Mouse (Mus musculus): ENCODE results near the gene Cyp2j13.
"Not testable (repeated sequence)": the region's sequence is repeated elsewhere in the genome, so short reads cannot be mapped to it uniquely, and the experiment has no call there.

The Cyp2j13 gene

DNA sequence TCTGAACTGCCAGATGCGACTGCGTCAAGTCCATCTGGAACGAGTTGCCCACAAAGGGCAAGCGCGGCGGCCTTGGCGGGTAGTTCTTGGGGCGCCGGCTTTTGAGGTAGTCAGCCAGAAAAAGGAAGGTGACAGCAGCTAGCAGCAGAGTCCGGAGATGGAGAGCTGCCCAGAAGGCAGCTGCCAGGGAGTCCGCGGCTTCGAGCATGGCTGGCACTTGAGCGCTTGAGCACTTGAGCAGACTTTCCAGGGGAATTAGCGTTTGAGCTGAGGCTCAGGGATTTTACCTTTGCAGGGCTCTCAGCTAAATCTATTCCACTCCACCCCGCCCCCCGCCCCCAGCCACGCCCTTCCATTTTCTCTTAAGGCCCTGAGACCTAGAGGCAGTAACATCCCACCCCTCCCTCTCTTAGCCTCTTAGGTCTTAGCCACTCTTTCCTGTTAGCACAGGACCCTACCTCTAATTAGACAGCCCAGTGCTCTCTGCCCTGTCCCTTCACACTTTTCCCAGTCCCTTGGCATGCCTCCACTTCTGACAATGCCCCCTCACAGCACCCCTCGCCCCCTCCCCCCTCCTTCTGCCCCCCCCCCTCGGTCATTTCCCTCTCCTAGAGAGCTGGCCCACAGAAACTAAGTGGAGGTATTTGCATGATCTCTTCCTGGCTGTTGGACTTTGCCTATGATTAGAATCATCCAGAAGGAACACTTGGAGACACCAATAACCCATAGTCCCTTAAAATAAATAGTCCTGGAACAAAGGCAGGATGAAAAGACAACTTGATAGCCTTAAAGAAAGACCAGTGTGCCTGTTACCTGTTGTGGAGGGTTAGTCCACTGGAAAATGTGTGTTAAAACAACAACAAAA is at the start of gene Cyp2j13:
Gene Cyp2j13, minus strand, starts transcription at position 286 of the 865 bp plus-strand sequence.
- DNase-seq = peak; percentile 29

DNA sequence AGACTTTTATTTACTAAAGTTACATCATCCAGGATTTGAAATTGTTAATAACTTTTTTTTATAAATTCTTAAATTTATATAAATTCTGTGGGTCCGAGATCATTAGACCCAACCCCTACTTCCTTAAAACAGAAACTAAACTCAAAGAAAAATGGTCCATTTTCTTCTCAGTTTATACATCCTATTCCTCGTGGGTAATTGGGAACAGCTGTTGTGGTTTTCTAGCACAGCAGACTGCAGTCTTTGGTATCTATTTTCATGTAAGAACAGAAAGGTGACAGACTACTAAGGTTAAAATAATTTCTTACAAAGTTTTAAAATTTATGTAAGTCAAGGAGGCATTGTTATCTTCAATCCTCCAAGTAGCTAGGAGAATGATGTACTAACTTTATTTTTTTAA is 19.5 kb upstream of the Cyp2j13 start:
- no peak for DNase-seq

DNA sequence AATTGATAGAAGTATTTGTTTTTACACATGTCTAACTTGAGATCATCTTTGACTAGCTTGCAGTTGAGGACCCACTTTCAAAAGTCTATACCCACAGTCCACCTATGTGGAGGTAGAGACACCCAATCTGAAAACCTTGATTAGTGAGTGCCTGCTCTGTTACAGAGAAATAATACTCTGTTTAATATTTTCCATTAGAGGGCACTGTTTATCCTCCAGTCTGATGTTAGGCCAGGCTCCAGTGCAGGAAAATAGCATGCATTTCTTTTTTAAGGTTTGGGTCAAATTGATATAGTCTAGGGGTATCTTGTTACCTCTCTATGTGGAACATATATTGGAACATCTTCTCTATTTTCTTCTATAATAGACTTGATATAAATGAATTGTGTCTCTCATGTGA is 14.5 kb upstream of the Cyp2j13 start:
- no peak for DNase-seq

DNA sequence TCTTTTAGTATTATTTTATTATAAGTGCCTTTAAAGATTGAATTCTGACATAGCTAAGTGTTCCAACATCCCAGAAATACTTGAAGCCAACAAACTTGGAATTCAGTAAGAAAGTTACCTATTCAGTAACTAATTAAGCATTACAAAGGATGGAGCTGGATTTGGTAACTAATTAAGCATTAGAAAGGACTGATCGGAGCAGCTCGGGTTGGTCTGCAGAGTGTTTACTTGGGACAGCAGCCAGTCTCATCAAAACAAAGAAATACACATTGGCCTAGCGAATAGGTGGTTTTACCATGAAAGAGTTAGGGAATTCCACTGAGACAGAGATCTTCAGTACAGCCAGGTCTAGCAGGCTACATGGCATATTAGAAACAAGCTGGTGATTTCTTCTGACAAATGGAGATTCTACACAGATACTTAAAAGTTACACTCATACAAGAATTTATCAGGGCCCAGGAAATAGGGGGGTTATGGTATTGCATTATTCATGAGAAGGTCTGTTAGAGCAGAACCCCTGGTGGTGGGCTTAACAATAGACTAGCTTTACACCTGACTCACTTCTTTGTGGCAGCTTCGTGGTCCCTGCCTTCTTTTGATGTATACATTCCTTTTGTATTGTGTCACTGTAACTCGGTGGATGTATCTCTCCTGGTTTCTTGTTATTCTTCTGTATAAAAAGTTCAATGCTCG is 12.2 kb upstream of the Cyp2j13 start:
- peak; percentile 5 for DNase-seq

- DNase-seq = no peak
Observed at GRCm38 (mm10) chr4:96078308-96078707, 962 bp upstream of the Cyp2j13 start.

DNA sequence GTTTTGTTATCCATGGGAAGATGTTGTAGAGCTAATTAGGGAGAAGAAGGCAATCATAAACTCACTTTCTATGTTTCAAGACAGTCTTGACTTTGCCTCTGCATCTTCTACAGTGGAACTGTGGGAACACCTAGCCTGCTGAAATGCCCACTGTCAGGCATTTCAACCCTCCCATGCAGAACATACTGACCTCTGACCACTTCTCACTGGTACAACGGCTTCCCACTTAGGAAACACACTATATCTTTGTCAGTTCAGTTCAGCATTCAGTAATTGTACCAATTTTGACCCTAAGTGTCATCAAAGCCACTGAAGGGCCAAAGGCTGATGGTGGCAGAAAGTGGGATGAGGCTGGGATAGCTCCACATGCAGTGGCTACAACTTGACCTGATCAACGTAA is 15.3 kb downstream of the Cyp2j13 start:
- no peak for DNase-seq

DNA sequence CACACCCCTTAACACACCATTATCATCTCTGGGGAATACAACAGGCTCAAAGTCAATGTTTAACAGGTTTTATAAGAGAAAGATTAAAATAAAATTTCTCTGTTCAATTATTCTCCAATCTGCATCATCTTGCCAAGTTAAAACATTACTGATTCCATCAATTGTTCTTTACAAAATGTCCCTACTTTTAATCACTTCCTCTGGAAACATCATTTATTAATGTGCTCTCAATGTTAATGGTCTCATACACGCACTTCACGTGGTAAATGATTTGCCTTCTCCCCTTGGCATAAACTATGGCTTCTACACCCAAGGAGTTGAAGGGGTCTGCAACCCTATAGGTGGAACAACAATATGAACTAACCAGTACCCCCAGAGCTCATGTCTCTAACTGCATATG is 17.2 kb downstream of the Cyp2j13 start:
- no peak for DNase-seq

DNA sequence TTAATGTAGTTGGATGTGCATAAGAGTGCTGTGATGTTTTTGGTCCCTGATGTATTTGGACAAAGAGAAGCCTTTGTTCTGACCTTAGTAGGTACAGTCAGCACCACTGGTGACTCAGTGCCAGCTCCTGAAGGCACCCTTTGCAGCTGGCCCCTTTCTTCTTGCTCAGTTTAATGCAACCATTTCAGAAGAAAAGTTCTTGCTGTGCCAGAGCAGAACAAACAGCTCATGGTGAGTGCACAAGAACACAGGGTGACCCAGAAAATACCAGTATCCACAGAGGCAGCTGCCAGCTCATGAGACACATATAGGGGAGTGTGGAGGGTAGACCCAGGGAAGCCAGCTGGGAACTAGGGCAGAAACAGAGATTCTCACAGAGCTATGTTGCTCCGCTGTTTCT is 48.9 kb downstream of the Cyp2j13 start:
- no peak for DNase-seq

- peak; percentile 3 for DNase-seq
Observed at GRCm38 (mm10) chr4:96022803-96023202, 54.5 kb downstream of the Cyp2j13 start.

DNA sequence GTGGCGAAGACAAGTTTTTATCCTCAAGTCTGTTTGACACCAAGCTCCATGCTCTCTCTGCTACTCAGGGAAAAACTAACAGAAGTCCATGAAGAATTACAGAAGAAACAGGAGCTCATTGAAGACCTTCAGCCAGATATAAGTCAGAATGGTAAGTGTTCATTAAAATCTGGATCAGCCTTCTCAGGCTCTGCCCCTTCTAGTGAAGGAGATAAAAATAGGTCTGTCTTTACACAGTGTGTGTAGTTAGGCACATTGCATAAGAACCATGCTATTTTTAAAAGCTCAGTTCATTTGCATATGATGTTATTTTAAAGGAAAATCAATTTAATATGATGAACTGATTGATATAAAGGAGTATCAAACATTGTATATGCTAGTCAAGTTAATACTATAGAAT is 60.5 kb downstream of the Cyp2j13 start:
- DNase-seq = no peak

DNA sequence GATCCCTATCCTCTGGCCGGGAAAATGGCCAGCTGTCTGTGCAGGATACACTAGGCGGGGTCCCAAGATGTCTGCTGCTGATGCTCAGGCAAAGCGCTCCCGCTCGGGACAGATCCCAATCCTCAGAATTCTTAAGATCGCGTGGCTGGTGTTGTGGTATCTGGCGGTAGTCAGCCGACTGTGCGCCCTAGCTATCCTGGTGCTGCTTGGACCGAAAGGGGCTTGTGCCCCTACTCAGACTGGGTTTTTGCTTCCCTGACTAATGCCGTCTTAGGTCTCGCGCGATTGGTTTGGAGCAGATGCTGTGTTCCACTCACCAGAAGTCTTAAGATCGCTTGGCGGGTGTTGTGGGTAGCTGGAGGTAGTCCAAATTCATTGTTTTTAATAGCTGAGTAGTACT is 95.1 kb downstream of the Cyp2j13 start:
- DNase-seq = not testable (repeated sequence)
